Mouse (Mus musculus) c-Kit-positive CD71-negative TER-119-negative erythroid progenitor cells, embryonic 14.5 days (primary cell): Measurements from ENCODE around the gene Cers2.

ENCODE experiments used
- DNase-seq: peaks from one replicate; pipeline ENCODE4 v3.0.0-alpha.2; 2013; ENCODE audit warnings: low read depth

The Cers2 gene

DNA sequence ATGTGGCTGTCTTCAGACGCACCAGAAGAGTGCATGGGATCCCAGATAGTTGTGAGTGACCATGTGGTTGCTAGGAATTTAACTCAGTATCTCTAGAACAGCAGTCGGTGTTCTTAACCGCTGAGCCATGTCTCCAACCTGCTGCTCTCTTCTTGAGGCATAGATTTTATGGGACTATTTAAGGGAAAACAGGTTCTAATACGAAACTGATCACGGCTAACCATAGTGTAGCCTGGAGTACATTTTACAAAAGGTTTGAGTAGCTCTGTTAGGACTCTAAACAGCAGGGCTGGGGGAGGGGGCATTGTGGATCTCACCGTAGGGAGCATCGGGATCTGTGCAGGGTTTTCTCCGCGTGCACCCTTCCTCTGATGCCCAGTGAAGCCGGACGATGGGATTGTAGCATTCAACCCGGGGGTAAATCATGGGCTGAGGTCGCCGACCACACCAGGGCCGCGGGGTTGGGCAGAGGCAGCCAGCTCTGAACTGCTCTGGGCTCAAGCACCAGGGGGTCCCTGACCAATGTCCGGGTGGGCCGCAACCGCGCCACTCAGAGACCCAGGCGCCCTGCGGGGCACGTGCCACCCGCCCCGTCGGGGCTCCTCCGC, at the start of gene Cers2:
TSS of gene Cers2 (plus strand) at position 306 of the 608 bp plus-strand sequence.
- DNase-seq, result no peak

DNA sequence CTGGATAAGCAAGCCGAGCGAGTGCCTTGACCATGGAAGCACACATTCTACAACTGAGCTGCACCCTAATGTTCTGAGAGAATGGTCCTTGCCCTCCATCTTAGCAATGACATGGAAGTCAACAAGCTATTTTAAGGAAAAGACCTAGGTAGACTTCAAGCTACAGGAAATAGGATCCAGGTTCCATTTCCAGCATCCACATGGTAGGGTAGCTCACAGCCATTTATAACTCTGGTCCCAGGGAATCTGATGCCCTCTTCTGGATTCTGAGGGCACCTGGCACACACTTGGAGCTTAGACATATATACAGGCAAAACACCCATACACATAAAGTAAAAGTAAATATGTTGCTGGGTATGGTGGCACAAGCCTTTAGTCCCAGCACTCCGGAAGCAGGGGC, 48.5 kb upstream of the Cers2 start:
- DNase-seq, result no peak

DNA sequence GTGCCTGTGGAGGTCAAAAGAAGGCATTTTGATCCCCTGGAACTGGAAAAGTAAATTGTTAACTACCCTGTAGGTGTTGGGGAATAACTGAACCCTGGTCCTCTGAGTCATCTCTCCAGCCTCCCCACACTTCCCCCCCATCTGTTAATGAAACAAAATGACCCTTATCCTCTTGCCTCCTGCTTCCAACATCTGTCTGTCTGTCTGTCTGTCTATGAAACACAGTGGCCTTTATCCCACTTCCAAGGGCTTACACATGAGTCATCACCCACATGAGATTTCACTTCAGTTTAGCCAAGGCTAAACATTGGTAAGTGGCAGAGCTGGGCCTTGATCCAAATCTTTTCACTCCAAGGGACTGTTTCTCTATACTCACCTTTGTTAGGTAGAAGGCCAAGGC, 46.7 kb upstream of the Cers2 start:
- DNase-seq, result no peak

DNA sequence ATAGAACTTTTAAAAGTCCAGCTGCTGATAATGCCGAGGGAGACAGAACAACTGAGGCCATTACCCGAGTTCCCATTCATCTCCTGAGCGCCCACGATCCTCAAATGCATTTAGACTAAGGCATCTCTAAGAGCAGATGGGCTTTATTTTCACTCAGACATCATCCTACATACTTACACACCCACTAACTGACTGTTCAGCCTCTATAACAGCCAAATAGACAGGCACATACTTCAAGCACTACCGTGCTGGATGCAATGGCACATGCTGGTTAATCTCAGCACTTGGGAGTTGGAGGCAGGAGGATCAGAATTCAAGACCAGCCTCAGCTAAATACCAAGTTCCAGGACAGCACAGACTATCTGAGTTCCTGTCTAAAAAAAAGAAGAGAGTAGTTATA, 44.8 kb upstream of the Cers2 start:
- no peak for DNase-seq

DNA sequence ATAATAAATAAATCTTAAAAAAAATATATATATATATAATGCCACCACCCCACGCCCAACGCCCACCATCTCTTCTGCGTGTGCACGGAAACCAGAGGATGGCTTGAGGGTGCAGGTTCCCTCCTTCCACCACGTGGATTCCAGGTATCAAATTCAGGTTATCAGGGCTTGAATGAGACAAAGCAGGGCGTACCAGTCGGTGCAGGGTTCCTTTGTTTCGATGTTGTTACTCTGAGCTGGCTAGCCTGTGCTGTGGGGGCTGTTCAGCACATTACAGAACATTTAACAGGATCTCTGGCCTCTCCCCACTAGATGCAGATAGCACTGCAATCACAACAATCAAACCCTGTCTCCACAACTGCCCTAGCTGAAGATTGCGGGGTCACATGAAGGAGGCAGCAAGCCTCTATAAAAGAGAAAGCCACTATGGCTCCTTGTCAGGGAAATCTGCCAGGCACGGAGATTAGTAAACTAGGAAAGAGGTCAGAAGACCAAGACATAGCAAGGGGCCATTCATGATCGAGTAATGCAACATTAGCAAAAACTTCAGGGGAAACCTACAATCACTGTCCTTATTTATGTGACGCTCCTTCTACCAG, 43.7 kb upstream of the Cers2 start:
- no peak for DNase-seq

DNA sequence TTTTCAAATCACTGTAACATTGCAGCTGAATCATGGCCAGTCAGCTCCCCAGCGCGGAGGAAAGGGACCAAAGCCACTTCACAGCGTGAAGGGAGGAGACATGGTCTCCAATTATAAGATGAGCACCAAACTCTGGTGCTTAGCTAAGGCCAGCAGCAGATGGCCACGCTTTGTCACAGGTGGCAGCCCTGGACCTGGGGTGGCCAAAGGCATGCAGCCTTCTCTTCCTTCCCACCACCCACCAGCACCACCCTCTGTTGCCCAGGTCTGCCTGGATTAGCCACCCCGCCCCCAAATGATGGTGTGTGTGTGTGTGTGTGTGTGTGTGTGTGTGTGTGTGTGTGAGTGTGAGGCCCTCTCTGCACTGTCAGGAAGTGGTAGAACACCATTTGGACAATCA, 41.1 kb upstream of the Cers2 start:
- no peak for DNase-seq

DNA sequence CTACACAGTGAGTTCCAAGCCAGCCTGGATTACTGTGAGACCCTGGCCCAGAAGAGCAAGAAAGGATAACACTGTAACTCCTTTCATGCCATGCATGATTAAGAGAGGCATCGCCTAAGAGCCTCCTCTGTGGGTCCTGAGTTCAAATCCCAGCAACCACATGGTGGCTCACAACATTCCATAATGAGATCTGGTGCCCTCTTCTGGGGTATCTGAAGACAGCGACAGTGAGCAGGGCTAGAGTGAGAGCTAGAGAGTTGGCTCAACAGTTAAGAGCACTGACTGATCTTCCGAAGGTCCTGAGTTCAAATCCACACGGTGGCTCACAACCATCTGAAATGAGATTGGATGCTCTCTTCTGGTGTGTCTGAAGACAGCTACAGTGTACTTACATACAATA, 40.1 kb upstream of the Cers2 start:
- DNase-seq, result no peak

DNA sequence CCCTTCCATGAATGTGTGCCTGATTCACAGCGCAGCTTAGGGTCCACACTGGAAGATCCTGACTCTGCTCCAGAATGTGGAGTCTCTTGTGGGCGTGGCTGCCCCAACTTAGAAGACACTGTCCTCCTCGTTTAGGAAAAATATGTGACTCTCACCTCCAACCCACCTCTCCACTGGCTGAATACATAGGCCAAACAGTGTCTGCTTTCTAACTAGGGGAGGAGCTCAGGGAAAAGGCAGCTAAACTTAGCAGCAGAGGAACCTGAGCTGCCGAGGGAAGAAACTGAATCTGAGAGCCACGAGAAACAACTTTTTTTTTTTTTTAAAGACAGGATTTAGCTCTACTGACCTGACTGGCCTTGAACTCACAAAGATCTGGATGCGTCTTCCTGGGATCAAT, 39.4 kb upstream of the Cers2 start:
- DNase-seq, result no peak

DNA sequence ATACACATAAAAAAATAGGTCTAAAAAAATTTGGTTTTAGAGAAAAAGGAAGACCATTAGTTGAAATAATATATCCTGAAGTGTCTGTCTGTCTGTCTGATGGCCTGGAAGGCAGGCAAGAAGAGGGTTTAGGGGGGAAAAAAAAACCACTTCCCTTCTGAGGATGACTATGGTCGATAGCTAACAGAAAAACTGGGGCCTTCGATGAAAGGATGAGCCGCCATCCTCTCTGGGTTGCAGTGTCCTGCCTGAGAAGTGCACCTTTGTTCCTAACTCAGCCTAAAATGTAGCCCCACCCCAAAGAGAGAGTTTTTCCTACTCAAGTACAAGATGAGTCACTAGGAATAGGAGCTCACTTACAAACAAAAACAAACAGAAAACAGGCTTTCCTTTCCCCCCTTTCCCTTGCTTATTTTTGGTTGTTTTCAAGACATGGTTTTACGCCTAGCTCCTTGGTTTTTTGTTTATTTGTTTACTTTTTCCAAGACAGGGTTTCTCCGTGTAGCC, 38.1 kb upstream of the Cers2 start:
- DNase-seq, result no peak

DNA sequence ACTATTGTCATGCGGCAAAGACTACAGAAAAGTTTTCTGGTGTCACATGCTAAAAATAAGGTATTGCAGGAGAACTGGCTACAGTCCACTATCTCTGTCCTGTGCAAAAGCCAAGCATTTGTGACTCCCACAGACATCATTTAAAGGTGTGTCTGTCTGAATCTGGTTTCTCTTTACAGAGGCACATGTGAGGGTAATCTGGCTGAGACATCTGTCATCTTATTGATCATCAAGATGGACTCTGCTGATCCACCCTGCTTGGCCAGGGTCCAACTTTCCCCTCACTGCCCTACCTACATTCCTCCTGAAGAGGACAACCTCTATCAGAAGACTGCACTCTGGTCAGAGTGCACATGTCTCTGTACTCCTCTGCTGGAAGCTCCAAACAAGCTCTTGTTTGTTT, 37.4 kb upstream of the Cers2 start:
- no peak for DNase-seq

DNA sequence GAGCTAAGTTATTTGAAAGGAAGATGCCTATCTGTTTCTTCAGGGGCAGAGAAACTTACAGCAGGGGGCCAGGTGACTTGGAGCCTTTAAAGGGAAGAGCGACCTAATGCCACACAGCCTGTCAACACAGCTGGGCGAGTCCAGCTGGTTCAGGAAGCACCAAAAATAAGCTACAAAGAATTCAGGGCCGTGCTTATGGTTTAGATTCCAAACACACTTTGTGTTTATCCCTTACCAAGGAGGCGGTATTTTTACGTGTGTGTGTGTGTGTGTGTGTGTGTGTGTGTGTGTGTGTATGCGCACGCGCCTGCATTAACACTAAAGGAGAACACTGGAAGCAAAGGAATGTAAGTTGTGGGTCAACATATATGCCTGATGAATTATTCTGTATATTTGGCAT, 33.8 kb upstream of the Cers2 start:
- DNase-seq, result no peak

DNA sequence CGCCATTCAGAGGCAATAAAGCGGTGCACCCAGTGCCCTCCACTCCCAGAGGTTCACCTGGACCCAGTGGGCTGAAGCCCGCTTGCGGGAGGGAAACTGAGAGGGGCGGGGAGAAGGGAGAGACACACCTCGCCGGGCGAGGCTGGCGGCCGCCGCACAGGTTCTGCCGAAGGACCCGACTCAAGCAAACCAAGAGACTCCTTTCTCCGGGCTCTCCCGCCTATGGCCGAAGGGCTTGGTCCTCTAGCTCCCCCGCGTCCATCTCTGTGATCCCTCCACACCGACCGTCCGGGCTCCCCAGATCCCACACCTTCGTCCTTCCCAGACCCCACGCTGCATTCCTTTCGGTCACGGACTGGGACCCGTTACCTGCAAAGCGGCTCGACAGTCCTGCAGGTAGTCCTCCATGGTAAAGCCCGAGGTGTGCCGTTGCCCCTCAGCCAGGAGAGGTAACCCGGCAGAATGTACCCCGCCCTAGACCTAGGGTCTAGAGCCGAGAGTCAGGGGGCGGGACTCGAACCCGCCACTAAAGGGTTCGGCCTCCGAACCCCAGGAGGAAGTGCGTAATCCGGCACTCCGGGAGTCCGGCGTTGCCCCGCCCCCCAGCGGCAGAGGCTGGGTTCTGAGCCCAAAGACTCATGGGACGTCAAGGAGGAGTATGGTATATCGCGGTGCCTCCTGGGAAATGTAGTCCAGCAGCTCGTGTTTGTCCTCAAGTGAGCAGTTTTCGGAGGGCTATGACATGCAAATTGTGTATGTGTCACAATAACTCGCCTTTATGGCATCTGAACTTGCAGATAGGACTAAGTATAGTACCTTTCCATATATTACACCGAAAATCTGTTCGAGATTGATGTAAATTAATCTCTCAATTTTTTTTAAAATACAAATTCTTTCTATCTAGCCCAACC, 33.1 kb upstream of the Cers2 start, which contains the start of the genes Mindy1 and Prune1:
TSS of gene Mindy1 (plus strand) at position 130 of the 911 bp plus-strand sequence.
TSS of gene Prune1 (minus strand) at position 861 of the 911 bp plus-strand sequence.
- DNase-seq, result peak; percentile 95

DNA sequence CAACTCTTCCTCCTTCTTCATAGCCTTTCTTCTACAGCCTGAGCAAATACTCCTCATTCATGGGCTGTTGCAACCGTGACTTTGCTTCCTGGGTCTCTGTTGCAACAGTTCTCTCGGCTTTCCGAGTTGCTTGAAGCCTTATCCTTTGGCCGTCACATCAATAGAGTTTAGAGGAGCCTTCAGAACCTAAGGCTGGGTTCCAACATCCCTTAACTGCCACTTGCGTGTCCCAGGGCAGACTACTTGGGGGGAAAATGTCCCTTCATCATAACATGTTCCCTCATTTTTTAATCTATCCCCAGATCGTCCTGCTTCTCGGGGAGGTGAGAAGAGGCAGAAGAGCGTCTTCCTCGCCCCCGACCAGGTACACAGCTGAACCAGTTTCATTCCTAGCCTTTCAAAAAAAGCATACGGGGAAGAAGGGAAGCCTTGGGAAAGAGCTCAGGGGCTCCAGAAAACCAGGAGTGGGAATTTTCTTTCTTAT, 32.2 kb upstream of the Cers2 start:
- DNase-seq, result no peak

DNA sequence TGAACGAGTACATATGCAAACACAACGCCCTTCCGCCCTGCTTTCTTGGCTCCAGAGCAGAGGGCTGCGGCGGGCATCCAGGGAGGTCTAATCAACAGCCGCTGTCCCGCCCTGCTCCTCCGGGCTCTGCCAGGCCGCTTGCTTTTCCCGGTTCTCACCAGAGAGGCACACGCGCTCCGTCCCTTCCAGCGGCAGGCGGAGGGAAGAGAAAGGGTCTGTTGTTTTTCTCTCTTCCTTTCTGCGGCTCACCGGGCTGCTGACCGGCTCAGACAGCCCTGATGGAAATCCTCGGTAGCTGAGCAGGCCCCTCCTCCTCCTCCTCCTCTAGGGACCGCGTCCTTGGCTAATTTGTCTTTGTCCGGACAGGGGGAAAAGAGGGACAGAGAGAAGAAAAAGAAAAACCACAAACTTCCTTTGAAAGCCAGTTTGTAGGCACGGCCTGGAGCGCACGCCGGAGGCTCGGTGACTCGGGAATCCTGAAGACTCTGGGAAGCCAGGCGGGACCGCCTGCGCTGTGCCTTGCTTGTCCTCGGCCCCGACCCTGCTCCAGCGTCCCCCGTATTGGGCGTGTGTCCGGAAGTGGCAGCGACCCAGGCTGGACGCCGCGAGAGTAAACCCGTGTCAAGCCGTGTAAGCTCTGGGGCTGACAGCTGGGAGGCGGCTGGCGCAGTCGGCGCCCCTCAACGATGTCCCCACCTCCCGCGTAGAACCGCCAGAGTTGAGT, 31.6 kb upstream of the Cers2 start:
- DNase-seq, result no peak

DNA sequence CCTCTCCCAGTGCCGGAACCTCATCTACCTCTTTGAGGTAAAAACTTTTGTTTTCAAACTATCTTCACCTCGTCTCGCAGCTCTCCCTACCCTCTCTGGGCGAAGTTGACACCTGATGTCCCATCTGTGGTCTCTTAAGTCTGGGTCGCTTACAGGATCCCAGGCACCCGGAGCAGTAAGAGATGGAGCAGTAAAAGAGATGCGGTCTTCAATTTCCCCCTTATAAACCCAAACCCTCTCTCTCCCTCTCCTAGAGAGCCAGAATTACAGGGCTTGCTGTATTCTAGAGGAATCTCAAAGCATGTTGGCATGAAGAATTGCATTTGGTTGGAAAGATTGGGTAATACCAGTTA, 31.0 kb upstream of the Cers2 start:
- DNase-seq, result no peak

DNA sequence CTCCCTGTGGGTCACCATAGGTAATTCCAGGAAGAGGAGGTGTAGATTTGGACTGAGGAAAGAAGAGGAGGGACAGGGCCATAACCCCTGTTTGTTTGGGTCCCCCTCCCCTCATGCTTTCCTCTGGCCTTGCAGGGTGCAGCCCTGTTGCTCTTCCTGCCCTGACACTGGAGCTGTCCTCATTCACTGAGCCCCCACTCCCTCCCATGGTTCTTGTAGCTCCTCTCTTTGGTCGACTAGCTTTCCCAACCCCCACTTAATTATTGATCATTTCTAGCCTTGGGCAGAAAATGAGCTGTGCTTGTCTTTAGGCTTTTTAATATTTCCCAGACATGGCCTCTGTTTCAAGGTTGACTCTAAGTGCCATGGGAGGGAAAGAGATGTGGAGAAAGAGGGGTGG, 30.5 kb upstream of the Cers2 start:
- no peak for DNase-seq

DNA sequence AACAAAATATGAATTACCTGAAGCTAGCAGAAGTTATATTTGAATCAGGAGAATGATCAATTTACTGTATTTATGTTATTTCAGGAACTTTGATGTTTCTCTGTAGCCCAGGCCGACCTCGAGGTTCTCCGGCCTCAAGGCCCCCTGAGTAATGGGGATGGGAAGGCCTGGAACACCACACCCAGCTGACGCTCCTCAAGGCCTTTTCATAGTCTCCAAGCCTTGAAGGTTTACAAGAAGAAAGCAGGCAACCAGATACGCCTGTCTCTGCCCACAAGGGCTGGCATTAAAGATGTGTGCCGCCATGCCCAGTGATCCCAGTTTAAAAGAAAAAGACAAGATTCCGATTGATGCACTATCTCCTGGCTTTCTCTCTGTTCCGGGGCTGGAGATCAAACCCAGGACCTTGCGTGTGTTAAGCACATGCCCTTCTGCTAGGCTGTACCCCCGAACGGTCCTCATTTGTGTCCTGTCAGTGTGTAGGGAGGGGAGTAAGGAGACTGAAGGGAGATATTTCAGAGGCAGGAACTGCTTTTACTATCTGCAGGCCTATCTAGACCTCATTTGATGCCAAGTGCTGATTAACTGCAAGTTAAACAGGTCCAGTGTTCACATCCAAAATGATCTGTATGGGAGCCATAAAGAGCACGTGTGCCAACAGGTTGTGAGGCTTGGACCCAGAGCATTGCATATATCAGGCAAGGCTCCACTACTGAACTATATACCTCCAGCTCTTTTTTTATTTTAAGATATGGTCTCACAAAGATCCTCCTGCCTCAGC, 29.9 kb upstream of the Cers2 start:
- DNase-seq, result no peak

DNA sequence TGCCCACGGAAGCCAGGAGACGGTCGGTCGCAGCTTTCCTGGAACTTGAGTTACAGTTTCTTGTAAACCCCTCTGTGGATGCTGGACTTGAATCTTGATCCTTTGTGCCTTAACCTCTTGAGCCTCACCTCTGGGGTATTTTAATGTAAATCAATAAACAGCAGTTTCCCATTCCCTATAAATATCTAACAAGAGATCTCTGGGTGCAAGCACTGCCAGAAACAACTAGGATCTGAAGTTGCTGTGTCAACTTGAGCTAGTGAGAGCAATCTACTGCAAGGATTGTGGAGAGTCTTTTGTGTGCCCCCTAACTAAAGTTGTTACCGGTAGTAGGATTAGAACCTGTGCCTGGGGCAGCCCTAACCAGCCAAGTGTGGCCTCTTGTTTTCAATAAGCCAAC, 29.2 kb upstream of the Cers2 start:
- DNase-seq, result no peak

DNA sequence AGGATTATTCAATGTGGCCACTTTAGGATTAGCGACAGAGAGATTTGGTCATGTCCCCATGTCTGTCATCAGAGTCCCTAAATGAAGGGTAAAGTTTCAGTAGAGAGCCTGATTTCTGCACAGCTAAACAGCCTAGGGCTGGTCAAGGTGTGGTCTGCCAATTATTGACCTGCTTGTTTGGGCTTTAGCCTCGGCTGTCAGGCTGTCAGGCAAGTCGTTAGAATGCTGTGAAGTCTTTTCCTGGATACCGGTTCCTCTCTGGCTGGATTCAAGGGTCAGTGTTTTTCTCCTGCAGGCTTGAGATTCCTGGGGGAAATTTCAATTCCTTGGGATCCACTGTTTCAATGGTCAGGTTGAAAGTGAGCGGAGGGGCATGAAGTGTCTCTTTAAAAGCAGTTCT, 28.6 kb upstream of the Cers2 start:
- DNase-seq, result no peak

DNA sequence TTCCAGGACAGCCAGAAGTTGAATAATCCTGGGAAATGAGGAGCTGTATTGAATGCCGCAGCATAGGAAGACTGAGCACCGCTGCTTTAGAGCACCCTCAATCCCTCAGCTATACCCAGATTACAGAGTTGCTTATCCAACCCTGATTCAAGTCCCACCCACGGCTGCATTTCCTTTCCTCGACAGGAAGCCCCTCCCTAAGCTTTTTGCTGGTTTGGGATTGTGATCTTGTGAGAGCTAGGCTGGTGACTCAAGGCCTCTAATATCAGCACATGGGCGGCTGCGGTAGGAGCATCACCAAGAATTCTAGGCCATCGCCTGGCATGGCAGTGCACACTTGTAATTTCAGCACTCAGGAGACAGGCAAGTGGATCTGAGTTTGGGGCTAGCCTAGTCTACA, 28.1 kb upstream of the Cers2 start:
- no peak for DNase-seq

DNA sequence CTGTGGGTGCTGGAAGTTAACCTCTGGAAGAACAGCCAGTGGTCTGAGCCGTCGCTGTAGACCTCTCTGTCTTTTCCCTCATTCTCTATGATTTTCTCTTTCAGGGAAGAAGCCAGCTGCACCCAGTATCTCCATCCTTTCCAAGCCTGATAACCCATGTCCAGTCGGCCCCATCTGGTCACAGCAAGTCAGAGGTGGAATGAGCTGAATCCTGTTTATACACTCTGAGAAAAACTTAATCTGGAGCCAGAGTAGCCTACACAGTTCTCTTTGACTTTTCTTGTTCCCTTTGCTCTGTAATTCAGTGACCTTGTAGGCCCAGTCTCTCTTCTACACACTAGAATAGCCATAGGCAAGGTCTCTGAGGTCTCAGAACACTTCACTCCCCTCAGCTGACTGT, 27.1 kb upstream of the Cers2 start:
- no peak for DNase-seq
